Mouse (Mus musculus): ENCODE measurements around the gene Cyp2u1. TPM values are rescaled to one million over a fixed set of nuclear protein-coding genes. Genes with fewer than 3 reads are reported as not detected.
"Not testable (repeated sequence)": the region's sequence is repeated elsewhere in the genome, so short reads cannot be mapped to it uniquely, and the experiment has no call there.

Cyp2u1 gene
- polyA plus RNA-seq, 1 experiment from 2014 or later, result 1.9 TPM

DNA sequence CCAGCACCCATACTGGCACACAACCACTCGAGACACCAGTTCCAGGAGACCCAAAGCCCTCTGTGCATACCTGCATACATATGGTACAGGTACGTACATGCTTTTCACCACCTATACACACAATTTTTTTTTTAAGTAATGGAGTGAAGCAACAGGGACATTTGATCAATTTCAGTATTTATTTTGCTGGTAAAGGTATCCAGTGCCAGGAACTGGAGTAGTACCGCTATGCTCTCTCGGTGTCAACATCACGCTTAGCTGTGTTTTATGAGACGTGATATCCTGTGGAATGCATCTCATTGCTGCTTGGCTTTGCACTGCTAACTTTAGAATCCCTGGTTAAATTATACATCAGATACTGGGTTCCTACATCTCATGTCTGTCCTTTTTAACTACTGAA, 42.9 kb upstream of the Cyp2u1 start:
- TF ChIP-seq EP300 (optimal IDR thresholded peaks at IDR 0.05) (no peak), CTCF (IDR thresholded peaks at IDR 0.05; ENCODE audit: low read depth) (no peak)
- no peak overlapping the region for H3K9ac ChIP-seq (ENCODE audit: low read length)
- 86% methylated on average over 6 of the region's 6 CpGs for WGBS

DNA sequence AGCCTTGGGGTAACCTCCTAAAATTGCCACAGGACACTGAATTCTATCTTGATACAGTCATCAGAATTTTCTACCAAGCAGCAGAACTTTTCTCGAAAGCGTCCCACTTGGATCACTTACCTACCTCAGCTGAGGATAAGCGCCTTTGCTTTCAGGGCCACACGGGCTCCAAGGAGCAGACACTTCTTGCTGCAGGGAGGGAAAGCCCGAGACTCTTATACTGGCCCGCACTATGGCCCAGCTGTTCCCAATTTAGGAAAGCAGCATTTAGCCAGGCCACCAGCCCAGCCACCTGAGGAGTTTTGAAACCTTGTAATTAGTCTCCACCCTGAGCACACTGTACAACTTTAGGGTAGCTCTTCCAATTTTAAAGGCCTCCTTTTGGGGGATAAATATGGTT, 40.3 kb upstream of the Cyp2u1 start:
- H3K4me2 ChIP-seq (replicated peaks; ENCODE audit: low read depth), result no peak overlapping the region
- no peaks in the 10 kb centered on the region for H3K9me3 ChIP-seq (ENCODE audit: control insufficient read depth, low read length)
- no peak overlapping the region for H3K27ac ChIP-seq (replicated peaks)
- DNase-seq (ENCODE audit: low spot score), result no peak
- ATAC-seq (ENCODE audit: low FRiP score, low TSS enrichment), result no peak
- no peak overlapping the region for H3K9ac ChIP-seq (ENCODE audit: low read length)
- no peak overlapping the region for H3K4me3 ChIP-seq (ENCODE audit: low read depth, low read length)
- no peaks in the 10 kb centered on the region for H3K27me3 ChIP-seq (ENCODE audit: control insufficient read depth, insufficient read depth, low read length)
- no peaks in the 10 kb centered on the region for H3K36me3 ChIP-seq (ENCODE audit: control insufficient read depth, insufficient read depth, low read length)
- H3K4me1 ChIP-seq (replicated peaks; ENCODE audit: control insufficient read depth, insufficient read depth), result no peaks in the 10 kb centered on the region; the same call in 1 of the 2 replicates
- no peak for TF ChIP-seq EP300 (optimal IDR thresholded peaks at IDR 0.05)
- 82% methylated on average over 6 of the region's 6 CpGs for WGBS

More for the DNA sequence above, 42.9 kb upstream of the Cyp2u1 start:
- no peaks in the 10 kb centered on the region for H3K36me3 ChIP-seq (ENCODE audit: control insufficient read depth, insufficient read depth, low read length)
- H3K4me1 ChIP-seq (replicated peaks; ENCODE audit: control insufficient read depth, insufficient read depth), result no peaks in the 10 kb centered on the region; the same call in 1 of the 2 replicates
- no peak overlapping the region for H3K4me2 ChIP-seq (replicated peaks; ENCODE audit: low read depth)
- H3K27ac ChIP-seq (replicated peaks), result no peak overlapping the region
- H3K9me3 ChIP-seq (ENCODE audit: control insufficient read depth, low read length), result no peaks in the 10 kb centered on the region
- ATAC-seq (ENCODE audit: low FRiP score, low TSS enrichment) (no peak), DNase-seq (ENCODE audit: low spot score) (no peak)
- no peak overlapping the region for H3K4me3 ChIP-seq (ENCODE audit: low read depth, low read length)
- H3K27me3 ChIP-seq (ENCODE audit: control insufficient read depth, insufficient read depth, low read length), result no peaks in the 10 kb centered on the region

DNA sequence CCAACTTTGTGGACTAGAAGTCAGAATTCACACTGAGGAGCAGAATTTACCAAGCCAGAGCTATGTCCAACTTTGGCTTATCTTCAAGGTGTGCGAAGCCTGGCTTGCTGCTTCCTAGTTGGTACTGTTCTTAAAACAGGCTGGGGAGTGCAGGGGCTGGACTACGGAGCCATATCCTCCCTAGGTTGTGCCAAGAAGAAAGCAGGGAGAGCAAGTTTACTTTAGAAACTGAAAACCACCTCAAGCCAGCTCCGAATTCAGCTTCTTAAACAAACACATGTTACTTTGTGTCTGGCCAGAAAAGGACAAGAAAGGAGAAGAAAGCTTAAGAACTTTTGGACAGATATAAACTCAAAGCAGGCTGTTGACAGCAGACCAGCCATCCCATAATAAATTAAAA, 37.9 kb upstream of the Cyp2u1 start:
- no peaks in the 10 kb centered on the region for H3K27me3 ChIP-seq (ENCODE audit: control insufficient read depth, insufficient read depth, low read length)
- no peak overlapping the region for H3K4me2 ChIP-seq (replicated peaks; ENCODE audit: low read depth)
- WGBS, result 22% methylated on average over 3 of the region's 3 CpGs
- no peaks in the 10 kb centered on the region for H3K36me3 ChIP-seq (ENCODE audit: control insufficient read depth, insufficient read depth, low read length)
- no peak overlapping the region for H3K9ac ChIP-seq (ENCODE audit: low read length)
- TF ChIP-seq EP300 (optimal IDR thresholded peaks at IDR 0.05) (no peak), CTCF (IDR thresholded peaks at IDR 0.05; ENCODE audit: low read depth) (no peak)
- no peak overlapping the region for H3K4me3 ChIP-seq (ENCODE audit: low read depth, low read length)
- ATAC-seq (ENCODE audit: low FRiP score, low TSS enrichment), result peak; percentile 60; the same call in 1 of the 2 replicates
- no peaks in the 10 kb centered on the region for H3K9me3 ChIP-seq (ENCODE audit: control insufficient read depth, low read length)
- peak overlapping the region; percentile 73 for H3K27ac ChIP-seq (replicated peaks)
- no peak for DNase-seq (ENCODE audit: low spot score)
- H3K4me1 ChIP-seq (replicated peaks; ENCODE audit: control insufficient read depth, insufficient read depth), result no peaks in the 10 kb centered on the region; the same call in 1 of the 2 replicates

DNA sequence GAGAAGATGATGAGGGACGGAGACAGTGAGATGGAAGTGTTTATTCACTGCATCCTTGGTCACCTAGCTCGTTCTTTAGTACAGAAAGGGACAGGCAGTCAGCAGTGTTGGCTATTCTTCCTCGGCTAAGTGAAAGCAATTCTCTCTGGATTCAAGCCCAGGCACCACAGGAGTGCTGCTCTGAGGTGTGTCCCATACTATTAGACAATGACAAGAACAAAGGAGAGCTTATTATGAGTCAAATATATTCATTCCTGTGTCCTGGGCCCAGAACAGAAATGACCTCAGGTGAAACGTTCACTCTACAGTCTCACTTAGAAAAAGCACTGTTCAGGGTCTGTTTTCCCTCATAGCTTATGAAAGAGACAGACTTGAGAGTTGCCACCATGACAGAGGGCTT, 36.3 kb upstream of the Cyp2u1 start:
- Histone ChIP-seq H3K36me3 (ENCODE audit: control insufficient read depth, insufficient read depth, low read length) (no peaks in the 10 kb centered on the region), H3K9me3 (ENCODE audit: control insufficient read depth, low read length) (no peaks in the 10 kb centered on the region), H3K4me1 (replicated peaks; ENCODE audit: control insufficient read depth, insufficient read depth) (peaks cover 5% of the 10 kb centered on the region), H3K27me3 (ENCODE audit: control insufficient read depth, insufficient read depth, low read length) (no peaks in the 10 kb centered on the region), H3K27ac (replicated peaks) (0 out of 2 replicates have a peak overlapping the region, but pooled peaks have one; percentile 20), H3K9ac (ENCODE audit: low read length) (no peak overlapping the region), H3K4me2 (replicated peaks; ENCODE audit: low read depth) (no peak overlapping the region), H3K4me3 (ENCODE audit: low read depth, low read length) (no peak overlapping the region)
- 60% methylated on average over 4 of the region's 4 CpGs for WGBS
- no peak for ATAC-seq (ENCODE audit: low FRiP score, low TSS enrichment)
- no peak for TF ChIP-seq CTCF (IDR thresholded peaks at IDR 0.05; ENCODE audit: low read depth)
- TF ChIP-seq EP300 (optimal IDR thresholded peaks at IDR 0.05), result no peak
- DNase-seq (ENCODE audit: low spot score), result no peak

DNA sequence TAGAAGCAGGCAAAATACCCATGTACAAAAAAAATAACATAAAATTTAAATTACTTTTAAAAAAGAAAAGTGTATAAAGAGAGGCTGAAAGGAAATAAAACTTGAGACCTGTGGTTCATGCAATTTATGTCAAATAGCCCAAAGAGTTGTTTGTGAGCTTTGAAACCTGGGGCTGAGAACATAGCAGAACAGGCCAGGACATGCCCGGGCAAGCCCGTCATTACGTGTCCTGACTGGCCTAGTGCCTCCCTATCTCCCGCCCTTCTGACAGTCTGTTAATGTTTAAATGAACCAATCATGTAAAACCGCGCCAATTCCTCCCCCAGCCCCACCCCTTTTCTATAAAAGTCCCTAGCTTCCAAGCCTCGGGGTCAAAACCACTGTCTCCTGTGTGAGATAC, 34.7 kb upstream of the Cyp2u1 start:
- H3K9me3 ChIP-seq (ENCODE audit: control insufficient read depth, low read length); H3K27me3 ChIP-seq (ENCODE audit: control insufficient read depth, insufficient read depth, low read length); H3K4me3 ChIP-seq (ENCODE audit: low read depth, low read length); H3K4me2 ChIP-seq (replicated peaks; ENCODE audit: low read depth); DNase-seq (ENCODE audit: low spot score); H3K36me3 ChIP-seq (ENCODE audit: control insufficient read depth, insufficient read depth, low read length); H3K9ac ChIP-seq (ENCODE audit: low read length); ATAC-seq (ENCODE audit: low FRiP score, low TSS enrichment); H3K4me1 ChIP-seq (replicated peaks; ENCODE audit: control insufficient read depth, insufficient read depth); H3K27ac ChIP-seq (replicated peaks): not testable (repeated sequence)
- WGBS, result 96% methylated on average over 7 of the region's 7 CpGs

DNA sequence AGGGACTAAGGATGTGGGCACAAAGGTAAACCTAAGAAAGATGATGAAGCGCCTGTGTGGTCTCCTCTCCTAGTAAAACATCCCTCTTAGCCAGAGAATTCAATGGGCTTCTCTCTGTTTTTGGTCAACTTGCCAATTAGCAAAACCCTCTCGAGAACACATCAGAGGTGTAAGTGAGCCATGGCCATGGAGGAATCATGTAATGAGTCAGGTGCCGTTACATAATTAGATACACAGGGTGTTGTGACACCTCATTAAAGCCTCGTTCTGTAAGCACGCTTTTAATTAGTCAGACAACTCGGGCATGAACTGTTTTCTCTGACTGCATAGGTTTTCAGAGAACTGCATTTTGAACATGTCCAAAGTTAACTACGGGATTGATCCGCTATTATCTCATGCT, 33.6 kb upstream of the Cyp2u1 start:
- Histone ChIP-seq H3K4me3 (ENCODE audit: low read depth, low read length) (no peak overlapping the region), H3K4me2 (replicated peaks; ENCODE audit: low read depth) (no peak overlapping the region), H3K9ac (ENCODE audit: low read length) (no peak overlapping the region), H3K9me3 (ENCODE audit: control insufficient read depth, low read length) (no peaks in the 10 kb centered on the region), H3K4me1 (replicated peaks; ENCODE audit: control insufficient read depth, insufficient read depth) (peaks cover 5% of the 10 kb centered on the region), H3K36me3 (ENCODE audit: control insufficient read depth, insufficient read depth, low read length) (no peaks in the 10 kb centered on the region), H3K27me3 (ENCODE audit: control insufficient read depth, insufficient read depth, low read length) (no peaks in the 10 kb centered on the region), H3K27ac (replicated peaks) (no peak overlapping the region)
- 88% methylated on average over 8 of the region's 8 CpGs for WGBS
- no peak for DNase-seq (ENCODE audit: low spot score)
- ATAC-seq (ENCODE audit: low FRiP score, low TSS enrichment), result no peak
- no peak for TF ChIP-seq EP300 (optimal IDR thresholded peaks at IDR 0.05)
- no peak for TF ChIP-seq CTCF (IDR thresholded peaks at IDR 0.05; ENCODE audit: low read depth)

All from stomach, postnatal 0 days (tissue).